Mouse (Mus musculus) cerebellum, adult 11 months (tissue): ENCODE results near the gene Nek6.

Experiments used
- DNase-seq: peaks from one replicate; pipeline ENCODE4 v3.0.0; 2022

The Nek6 gene

GRCm38 (mm10) chr2:38541101-38541500, 29.7 kb downstream of the Nek6 start:
- DNase-seq: peak; percentile 45

GRCm38 (mm10) chr2:38541570-38541969, 30.1 kb downstream of the Nek6 start:
- peak; percentile 18 for DNase-seq

GRCm38 (mm10) chr2:38542366-38542765, 30.9 kb downstream of the Nek6 start:
- DNase-seq: no peak

DNA sequence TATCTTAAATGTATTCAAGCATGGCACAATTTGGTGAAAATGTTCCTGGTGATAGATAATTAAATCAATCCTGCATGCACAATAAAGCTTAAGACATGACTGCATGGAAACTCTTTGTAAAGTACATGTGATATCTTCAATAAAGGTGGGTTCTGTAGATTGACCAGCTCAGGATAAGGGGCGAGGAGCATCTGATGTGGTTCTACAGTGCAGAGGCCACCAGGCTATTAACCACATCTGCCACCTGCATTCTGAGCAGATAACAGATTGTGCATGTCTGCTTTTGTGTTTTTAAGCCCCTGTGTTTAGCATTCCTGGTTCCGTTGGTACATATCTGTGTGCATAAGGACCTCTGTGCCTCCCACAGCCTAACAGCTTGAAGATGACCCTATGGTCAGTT, 31.7 kb downstream of the Nek6 start:
- DNase-seq: no peak

GRCm38 (mm10) chr2:38544341-38544740, 32.9 kb downstream of the Nek6 start:
- no peak for DNase-seq

DNA sequence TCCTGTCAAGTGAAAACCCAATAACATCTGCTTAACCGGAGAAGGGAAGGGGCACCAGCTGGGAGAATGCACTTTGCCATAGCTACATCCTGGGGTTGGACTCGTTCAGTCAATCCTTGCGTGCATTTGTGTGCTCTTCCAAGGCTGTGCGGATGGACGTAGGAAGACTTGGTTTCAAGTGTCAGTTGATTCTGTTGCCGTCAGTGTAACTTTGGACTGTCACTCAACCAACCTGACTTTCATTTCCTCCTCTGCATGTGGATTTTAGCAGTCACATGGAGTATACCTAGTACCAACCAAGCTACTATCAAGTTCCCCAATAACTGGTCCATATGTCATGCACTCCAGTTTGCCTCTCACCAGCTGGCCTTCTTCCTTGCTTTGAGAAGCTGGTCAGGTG, 33.5 kb downstream of the Nek6 start:
- DNase-seq: no peak

DNA sequence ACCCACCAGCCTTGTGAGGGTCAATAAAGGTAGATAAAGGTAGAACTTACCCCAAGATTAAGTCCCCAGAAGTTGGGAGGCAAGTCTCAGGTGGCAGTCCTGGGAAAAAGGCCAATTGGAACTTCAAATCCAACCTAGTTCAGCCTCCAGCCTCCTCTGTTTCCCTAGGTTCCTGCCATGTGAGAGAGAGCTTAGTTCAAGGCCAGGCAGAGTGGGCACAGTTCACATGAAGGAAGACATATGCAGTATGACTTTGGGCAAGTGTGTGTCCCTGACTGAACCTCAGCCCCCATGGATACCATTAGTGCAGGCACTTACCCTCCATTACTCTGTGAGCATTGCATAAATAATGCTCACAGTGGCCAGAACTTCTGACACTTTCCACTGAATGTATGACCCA, 34.3 kb downstream of the Nek6 start:
- no peak for DNase-seq

DNA sequence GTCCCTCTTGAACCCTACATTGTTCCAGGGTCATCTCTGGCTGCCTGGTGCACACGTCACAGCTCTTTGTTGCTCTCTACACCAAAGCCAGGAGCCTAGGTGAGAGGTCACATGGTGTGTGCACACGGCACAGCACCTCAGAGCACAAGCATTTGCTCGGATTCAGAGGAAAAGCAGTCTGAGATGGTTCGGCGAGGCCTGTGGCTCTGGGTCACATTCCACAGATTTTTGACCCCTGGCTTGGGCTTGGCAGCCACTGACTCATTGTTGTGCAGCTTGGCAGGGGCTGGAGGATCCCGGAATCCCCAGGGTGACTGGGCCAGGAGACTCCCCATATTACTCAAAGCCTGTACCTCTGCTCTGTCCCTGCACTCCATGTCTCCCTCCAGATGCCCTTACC, 34.8 kb downstream of the Nek6 start:
- DNase-seq: no peak

GRCm38 (mm10) chr2:38546748-38547147, 35.3 kb downstream of the Nek6 start:
- DNase-seq: no peak

- no peak for DNase-seq
These were observed 36.5 kb downstream of the Nek6 start for GRCm38 (mm10) chr2:38547793-38548517.

GRCm38 (mm10) chr2:38552004-38552443, 40.6 kb downstream of the Nek6 start:
- DNase-seq: no peak

DNA sequence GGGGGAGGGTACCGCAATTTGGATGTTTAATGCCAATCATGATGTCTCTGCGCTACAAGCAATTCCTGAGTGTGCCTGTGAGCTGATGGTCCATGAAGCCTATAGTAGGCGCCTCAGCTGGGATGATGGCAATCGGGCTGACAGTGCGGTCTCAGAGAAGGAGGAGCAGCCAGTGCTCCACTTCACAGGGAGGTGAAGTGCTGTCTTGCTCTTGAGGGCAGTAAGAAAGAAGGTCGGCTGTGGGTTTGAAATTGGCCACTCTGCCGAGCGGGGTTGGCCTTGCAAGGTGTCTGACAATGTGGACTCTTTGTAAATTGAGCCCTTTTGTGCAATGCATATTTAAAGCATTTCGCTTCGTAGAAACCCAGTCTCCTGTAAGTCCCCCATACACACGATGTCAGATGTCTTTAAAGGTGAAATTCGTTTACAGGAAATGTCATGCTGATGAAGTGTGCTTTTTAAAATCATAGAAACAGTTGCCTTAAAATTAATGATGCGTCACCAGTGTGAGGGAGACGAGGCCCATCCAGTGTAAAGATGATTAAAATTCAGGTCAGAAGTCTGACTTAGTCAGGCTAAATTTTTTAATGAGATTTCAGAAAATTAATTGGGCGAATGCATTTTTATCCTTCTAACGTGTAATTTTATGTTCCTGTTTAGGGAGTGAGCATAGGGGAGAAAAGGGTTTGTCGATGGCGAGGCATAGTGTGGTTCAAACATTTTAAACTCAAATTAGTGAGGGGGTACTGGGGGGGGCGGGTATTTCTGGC, 43.0 kb downstream of the Nek6 start:
- DNase-seq: no peak

DNA sequence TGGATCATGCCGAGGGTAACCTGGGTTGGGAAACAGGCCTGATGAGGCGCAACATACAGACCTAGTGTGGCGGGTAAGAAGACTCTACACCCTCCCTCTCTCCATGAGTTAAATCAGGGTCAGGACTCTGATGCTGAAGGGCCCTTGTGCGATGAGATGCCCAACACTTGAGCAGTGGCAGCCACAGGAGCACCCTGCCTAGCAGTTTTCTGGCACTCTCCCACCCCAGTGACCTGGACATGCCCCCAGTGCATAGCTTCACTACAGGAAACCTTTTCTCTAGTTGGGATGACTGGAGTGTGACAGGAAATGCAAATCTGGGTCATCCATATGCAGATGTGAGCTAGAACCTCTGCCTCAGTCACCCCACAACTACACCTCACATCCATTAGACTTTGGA, 44.2 kb downstream of the Nek6 start:
- DNase-seq: no peak

- DNase-seq: no peak
These were observed 45.3 kb downstream of the Nek6 start for GRCm38 (mm10) chr2:38556721-38557120.

DNA sequence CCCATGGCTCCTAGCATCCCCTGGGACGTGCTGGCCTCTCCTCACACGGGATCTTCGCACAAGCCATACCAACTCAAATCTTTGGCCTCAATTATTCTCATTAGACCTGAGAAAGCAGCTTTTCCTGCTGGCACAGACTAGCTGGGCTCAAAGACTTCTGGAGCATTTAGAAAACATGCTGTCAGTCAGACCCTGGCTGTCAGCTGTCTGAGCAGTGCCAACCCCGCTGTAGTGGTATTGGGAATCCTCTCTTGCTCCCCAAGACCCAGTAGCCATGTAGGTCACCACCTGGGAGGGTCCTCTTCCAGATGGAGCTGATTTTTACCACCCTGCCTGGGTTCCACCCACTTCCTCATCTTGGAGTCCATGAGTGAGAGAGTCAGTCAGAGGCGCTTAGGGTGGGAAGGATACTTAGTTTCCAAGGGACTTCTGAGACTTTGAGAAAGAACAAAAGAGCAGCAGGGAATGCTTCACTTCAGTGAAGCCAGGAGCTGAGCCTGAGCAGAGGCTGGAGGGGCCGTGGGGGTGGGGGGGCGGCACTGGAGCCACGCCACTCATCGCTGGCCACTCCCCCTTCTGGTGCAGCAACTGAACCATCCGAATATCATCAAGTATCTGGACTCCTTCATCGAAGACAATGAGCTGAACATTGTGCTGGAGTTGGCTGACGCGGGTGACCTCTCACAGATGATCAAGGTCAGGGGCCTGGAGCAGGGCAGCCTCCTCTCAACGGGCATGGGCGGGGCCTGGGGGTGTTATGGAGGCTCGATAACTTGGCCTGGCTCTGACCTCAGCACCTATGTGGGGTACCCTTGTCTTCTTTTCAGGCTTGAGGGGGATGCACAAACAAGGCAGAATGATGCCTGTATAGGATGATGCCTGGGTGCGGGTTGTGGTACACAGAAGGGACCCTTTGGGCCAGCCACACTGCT, 49.1 kb downstream of the Nek6 start:
- DNase-seq: no peak

DNA sequence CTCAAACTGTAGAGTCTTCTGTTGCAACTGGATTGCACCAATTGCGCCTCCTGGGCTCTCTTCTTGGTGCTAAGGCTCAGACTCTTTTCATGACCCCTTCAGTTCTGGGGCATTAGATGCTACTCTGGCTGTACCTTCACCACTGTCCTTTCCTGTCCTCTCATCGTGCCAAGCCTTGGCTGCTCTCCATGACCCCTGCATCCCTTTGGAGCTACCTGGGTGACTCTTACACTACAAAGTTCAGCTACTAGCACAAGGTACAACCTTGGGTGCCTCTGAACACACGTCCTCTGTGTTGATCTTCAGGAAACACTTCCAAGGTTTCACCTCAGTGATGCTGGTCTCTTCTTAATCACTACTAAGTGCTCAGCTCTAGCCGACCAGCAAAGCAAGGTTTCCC, 51.2 kb downstream of the Nek6 start:
- DNase-seq: no peak

- peak; percentile 56 for DNase-seq
These were observed 60.6 kb downstream of the Nek6 start for GRCm38 (mm10) chr2:38571971-38572601.

GRCm38 (mm10) chr2:38574697-38575096, 63.3 kb downstream of the Nek6 start:
- no peak for DNase-seq

DNA sequence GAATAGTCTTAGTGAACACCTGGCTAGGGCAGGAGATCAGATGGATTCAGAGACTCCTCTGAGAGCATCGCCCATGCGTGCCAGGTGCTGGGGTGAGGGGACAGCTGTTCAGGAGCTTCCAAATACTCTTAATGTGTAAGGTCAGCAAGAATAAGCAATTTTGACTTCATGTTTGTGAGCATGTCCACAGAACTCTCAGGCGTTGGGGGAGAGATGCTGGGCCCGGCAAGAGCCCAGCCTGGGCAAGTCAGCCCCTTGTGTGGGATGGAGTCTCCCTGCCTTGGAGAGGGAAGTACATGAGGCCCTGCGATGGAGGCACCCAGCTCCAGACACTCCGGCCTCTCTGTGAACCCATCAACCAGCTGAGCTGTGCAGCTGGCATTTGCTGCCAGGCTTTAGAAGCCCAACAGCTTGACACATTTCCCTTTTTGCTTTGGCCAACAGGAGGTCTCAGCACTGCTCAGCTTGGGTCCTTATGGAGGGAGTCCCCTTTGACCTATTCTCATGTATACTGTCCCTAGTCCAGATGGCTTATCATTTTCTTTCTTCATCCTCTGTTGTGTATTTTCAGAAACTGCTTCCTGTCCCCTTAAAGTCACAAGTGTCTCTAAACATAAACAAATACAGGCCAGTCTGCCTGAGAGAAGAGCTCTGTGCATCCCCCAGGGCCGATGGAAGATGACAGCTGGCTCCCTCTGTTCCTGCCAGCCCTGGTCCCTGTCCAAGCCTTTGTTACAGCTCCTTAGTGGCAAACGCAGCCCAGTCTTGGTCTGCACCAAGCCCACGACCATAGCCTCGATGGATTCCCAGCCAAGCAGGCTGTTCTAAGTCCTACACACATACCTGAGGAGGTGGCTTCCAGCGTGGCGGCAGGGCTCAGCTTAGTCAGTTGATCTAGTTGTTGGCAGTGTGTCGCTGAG, 67.4 kb downstream of the Nek6 start:
- peak; percentile 38 for DNase-seq

DNA sequence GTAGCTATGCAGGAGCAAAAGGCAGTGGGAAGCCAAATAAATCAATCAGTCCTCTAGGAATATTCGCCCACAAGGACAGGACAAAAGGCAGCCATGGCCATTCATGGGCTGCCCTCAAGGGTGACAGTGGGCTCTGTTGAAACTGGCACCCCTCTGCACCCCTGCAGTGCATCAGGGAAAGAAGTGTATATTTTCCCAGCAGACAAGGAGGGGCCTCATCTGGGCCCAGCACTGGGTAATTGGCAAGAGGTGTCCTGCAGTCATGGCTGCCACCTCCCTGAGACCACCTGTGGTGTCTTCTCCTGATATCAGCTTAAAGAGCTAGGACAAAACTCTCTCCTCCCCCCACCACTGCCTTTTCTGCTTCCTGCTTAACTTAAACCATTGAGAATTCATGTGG, 68.1 kb downstream of the Nek6 start:
- DNase-seq: no peak

GRCm38 (mm10) chr2:38583982-38584381, 72.5 kb downstream of the Nek6 start:
- no peak for DNase-seq
